Mouse (Mus musculus): ENCODE measurements around the gene Stradb. TPM values are rescaled to one million over a fixed set of nuclear protein-coding genes. Genes with fewer than 3 reads are reported as not detected.
"Not testable (repeated sequence)": the region's sequence is repeated elsewhere in the genome, so short reads cannot be mapped to it uniquely, and the experiment has no call there.

Gene Stradb
- polyA plus RNA-seq, 1 experiment from 2014 or later: 63.9 TPM

GRCm38 (mm10) chr1:58950899-58951648, 22.2 kb upstream of the Stradb start:
- ATAC-seq: peak; percentile 86
- ChIA-PET POLR2A (interaction anchor here (1.2 kb wide), 1 partner anchor 12 kb away, joined by 3 read pairs; no protein-coding TSS in a partner anchor), CTCF (interaction anchor here (0.8 to 1.9 kb wide), 6 partner anchors 9 to 22 kb away, joined by 3 to 8 read pairs (median 4); partner anchors contain the start of genes Stradb and Trak2)
- no peak for DNase-seq (ENCODE audit: low read depth, low spot score)
- H3K27me3 ChIP-seq: no peaks in the 10 kb centered on the region
- in situ Hi-C loops (cut with MboI; ENCODE audit: low pct_unique_long_range_greater_than_20kb): no loop called here
- no peak for TF ChIP-seq CTCF (IDR thresholded peaks at IDR 0.05)

- no peak for TF ChIP-seq CTCF (IDR thresholded peaks at IDR 0.05)
- ChIA-PET CTCF (interaction anchor here (1.3 to 1.9 kb wide), 2 partner anchors 9 to 11 kb away, joined by 5 to 8 read pairs; no protein-coding TSS in a partner anchor), POLR2A (interaction anchor here (1.2 kb wide), 1 partner anchor 12 kb away, joined by 3 read pairs; no protein-coding TSS in a partner anchor)
- DNase-seq (ENCODE audit: low read depth, low spot score) (no peak), ATAC-seq (peak; percentile 31)
- no peaks in the 10 kb centered on the region for H3K27me3 ChIP-seq
- in situ Hi-C loops (cut with MboI; ENCODE audit: low pct_unique_long_range_greater_than_20kb): no loop called here
These were observed 21.5 kb upstream of the Stradb start for GRCm38 (mm10) chr1:58951841-58952240.

GRCm38 (mm10) chr1:58952526-58952925, 20.8 kb upstream of the Stradb start:
- in situ Hi-C loops (cut with MboI; ENCODE audit: low pct_unique_long_range_greater_than_20kb): no loop called here
- CTCF ChIA-PET: interaction anchor here (1.3 to 1.9 kb wide), 2 partner anchors 9 to 10 kb away, joined by 5 to 8 read pairs; no protein-coding TSS in a partner anchor
- no peak for TF ChIP-seq CTCF (IDR thresholded peaks at IDR 0.05)
- DNase-seq (ENCODE audit: low read depth, low spot score) (no peak), ATAC-seq (no peak)
- H3K27me3 ChIP-seq: no peaks in the 10 kb centered on the region
- POLR2A ChIA-PET: interaction anchor here (1.2 kb wide), 1 partner anchor 11 kb away, joined by 3 read pairs; no protein-coding TSS in a partner anchor

- H3K27me3 ChIP-seq: no peaks in the 10 kb centered on the region
- POLR2A ChIA-PET: no interaction called here
- CTCF ChIA-PET: interaction anchor here (1.9 kb wide), 1 partner anchor 8 kb away, joined by 8 read pairs; no protein-coding TSS in a partner anchor
- DNase-seq (ENCODE audit: low read depth, low spot score) (no peak), ATAC-seq (no peak)
- in situ Hi-C loops (cut with MboI; ENCODE audit: low pct_unique_long_range_greater_than_20kb): no loop called here
- TF ChIP-seq CTCF (IDR thresholded peaks at IDR 0.05): no peak
These were observed 20.3 kb upstream of the Stradb start for GRCm38 (mm10) chr1:58952997-58953396.

- in situ Hi-C loops (cut with MboI; ENCODE audit: low pct_unique_long_range_greater_than_20kb): no loop called here
- TF ChIP-seq CTCF (IDR thresholded peaks at IDR 0.05): no peak
These were observed 19.5 kb upstream of the Stradb start for GRCm38 (mm10) chr1:58953686-58954434.

GRCm38 (mm10) chr1:58954578-58955410, 18.5 kb upstream of the Stradb start:
- no peaks in the 10 kb centered on the region for H3K27me3 ChIP-seq
- ChIA-PET POLR2A (interaction anchor here (0.5 kb wide), 1 partner anchor 132 kb away, joined by 3 read pairs; no protein-coding TSS in a partner anchor), CTCF (interaction anchor here (1.2 to 1.6 kb wide), 3 partner anchors 12 to 22 kb away, joined by 3 read pairs; no protein-coding TSS in a partner anchor)
- no peak for TF ChIP-seq CTCF (IDR thresholded peaks at IDR 0.05)
- no peak for ATAC-seq
- in situ Hi-C loops (cut with MboI; ENCODE audit: low pct_unique_long_range_greater_than_20kb): no loop called here
- DNase-seq (ENCODE audit: low read depth, low spot score): no peak

More at GRCm38 (mm10) chr1:58953686-58954434, 19.5 kb upstream of the Stradb start:
- ChIA-PET POLR2A (no interaction called here), CTCF (interaction anchor here (1.2 to 1.4 kb wide), 2 partner anchors 13 to 23 kb away, joined by 3 read pairs; no protein-coding TSS in a partner anchor)
- no peaks in the 10 kb centered on the region for H3K27me3 ChIP-seq
- no peak for ATAC-seq
- DNase-seq (ENCODE audit: low read depth, low spot score): no peak

GRCm38 (mm10) chr1:58955716-58956115, 17.6 kb upstream of the Stradb start:
- no peak for ATAC-seq
- H3K27me3 ChIP-seq: no peaks in the 10 kb centered on the region
- no peak for DNase-seq (ENCODE audit: low read depth, low spot score)
- in situ Hi-C loops (cut with MboI; ENCODE audit: low pct_unique_long_range_greater_than_20kb): no loop called here
- no peak for TF ChIP-seq CTCF (IDR thresholded peaks at IDR 0.05)
- ChIA-PET POLR2A (no interaction called here), CTCF (interaction anchor here (1.4 to 1.6 kb wide), 2 partner anchors 11 to 12 kb away, joined by 3 read pairs; no protein-coding TSS in a partner anchor)

GRCm38 (mm10) chr1:58956229-58956628, 17.1 kb upstream of the Stradb start:
- H3K27me3 ChIP-seq: no peaks in the 10 kb centered on the region
- in situ Hi-C loops (cut with MboI; ENCODE audit: low pct_unique_long_range_greater_than_20kb): no loop called here
- POLR2A ChIA-PET: no interaction called here
- no peak for TF ChIP-seq CTCF (IDR thresholded peaks at IDR 0.05)
- CTCF ChIA-PET: interaction anchor here (1.3 to 1.6 kb wide), 2 partner anchors 12 to 16 kb away, joined by 3 read pairs; no protein-coding TSS in a partner anchor
- ATAC-seq: no peak
- no peak for DNase-seq (ENCODE audit: low read depth, low spot score)

GRCm38 (mm10) chr1:58957931-58958330, 15.4 kb upstream of the Stradb start:
- ChIA-PET POLR2A (no interaction called here), CTCF (interaction anchor here (1.2 kb wide), 1 partner anchor 12 kb away, joined by 3 read pairs; no protein-coding TSS in a partner anchor)
- ATAC-seq (no peak), DNase-seq (ENCODE audit: low read depth, low spot score) (no peak)
- TF ChIP-seq CTCF (IDR thresholded peaks at IDR 0.05): no peak
- in situ Hi-C loops (cut with MboI; ENCODE audit: low pct_unique_long_range_greater_than_20kb): no loop called here
- no peaks in the 10 kb centered on the region for H3K27me3 ChIP-seq

GRCm38 (mm10) chr1:58958789-58959526, 14.4 kb upstream of the Stradb start:
- DNase-seq (ENCODE audit: low read depth, low spot score); in situ Hi-C loops (cut with MboI; ENCODE audit: low pct_unique_long_range_greater_than_20kb); ATAC-seq; H3K27me3 ChIP-seq: not testable (repeated sequence)
- ChIA-PET POLR2A (interaction anchor here (0.6 kb wide), 1 partner anchor 11 kb away, joined by 3 read pairs; no protein-coding TSS in a partner anchor), CTCF (interaction anchor here (1.6 kb wide), 1 partner anchor 8 kb away, joined by 4 read pairs; no protein-coding TSS in a partner anchor)

All from Patski (cell line).